Mouse (Mus musculus): ENCODE data around the gene Grm8. TPM values are rescaled to one million over a fixed set of nuclear protein-coding genes. Genes with fewer than 3 reads are reported as not detected.

Gene Grm8
- total RNA-seq, 2 experiments from 2014 or later = not detected

DNA sequence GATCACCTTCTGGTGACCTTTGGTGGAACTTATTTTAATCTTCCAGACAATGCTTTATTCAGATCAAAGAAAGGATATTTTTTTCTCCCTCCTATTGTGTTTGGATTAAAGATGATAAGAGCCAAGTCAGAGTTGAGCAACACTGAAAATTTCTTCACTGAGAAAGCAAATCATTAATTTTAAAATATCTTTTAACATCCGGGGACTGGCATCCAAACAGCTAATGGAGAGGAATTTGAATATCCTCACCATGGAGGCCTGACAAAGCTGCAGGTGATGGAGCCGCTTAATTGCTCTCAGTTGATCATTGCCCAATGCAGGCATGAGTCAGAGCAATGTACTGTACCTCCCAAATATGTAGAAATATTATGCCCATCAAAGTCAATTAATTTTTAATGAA lies 83.0 kb downstream of the Grm8 start:
- DNase-seq = no peak
- intact Hi-C loops (cut with DNase I) = no loop called here

DNA sequence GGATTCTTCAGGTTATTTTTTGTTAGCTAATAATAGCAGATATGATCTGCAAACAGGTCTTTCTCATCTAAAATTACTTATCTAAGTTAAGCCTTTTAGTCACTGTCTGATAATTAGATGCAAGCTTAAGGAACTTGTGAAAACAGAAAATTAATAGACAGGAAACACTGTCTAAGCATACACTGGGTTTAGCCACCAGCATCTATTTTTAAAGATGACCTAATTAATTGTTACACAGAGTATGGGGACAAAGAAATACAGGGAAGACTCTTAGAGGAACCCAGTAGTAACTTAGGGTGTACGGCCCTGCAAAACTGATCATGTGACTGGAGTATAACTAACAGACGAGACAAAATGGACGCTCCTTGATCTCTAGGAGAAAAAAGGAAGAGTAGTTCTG lies 92.6 kb downstream of the Grm8 start:
- DNase-seq = no peak

DNA sequence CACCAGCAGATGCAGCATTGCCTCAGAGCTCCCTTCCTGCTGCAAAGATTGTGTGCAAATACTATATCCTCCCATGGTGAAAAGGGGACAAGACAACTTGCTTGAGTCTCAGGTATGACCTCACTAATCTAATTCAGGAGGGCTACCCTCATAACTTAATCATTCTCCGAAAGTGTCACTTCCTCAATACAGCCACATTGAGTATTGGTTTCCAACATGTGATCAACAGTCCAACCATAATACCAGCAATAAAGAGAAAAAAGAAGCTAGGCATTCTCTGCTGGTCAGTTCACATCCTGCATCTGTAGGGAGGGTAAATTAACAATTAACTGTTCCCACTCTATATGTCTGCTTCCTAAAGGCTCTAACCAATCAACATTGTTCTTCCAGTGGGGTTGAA lies 94.2 kb downstream of the Grm8 start:
- intact Hi-C loops (cut with DNase I) = no loop called here
- DNase-seq = no peak

More for the DNA sequence above, 92.6 kb downstream of the Grm8 start:
- intact Hi-C loops (cut with DNase I) = no loop called here

DNA sequence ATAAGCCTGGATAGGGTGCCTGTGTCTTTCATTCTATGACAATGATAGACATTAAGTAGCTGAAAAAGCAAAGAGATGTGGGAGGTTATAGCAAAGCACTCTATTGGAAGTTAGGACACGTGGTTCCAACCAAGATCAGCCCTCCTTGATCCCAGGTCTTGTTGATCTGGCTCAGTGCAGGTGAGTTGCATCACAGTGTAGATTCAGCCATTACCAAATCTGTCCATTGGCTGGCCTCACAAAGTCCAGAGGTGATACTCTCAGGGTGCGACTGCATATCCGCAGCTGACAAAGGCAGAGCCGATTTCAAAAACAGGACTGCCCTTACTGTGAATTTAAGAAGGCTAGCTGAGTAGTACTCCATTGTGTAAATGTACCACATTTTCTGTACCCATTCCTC lies 103.0 kb downstream of the Grm8 start:
- intact Hi-C loops (cut with DNase I) = no loop called here
- DNase-seq = no peak

DNA sequence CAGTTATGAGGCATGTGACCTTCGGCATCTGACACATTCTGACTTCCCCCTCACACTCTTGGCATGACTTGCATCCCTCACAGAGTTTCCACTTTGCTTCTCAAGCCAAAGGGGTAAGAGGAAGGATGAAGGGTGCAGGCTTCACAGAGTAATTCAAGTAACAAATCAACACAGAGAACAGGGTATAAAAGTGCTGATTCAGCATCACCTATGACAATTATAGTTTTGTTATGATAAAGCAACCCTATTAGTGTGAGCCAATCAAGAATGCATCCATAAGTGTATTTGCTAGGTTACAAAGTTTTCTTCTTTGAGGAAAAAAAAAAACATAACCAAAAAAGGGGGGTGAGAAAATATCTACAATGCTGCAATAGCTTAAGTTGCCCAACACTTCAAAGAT lies 117.3 kb downstream of the Grm8 start:
- intact Hi-C loops (cut with DNase I) = no loop called here
- no peak for DNase-seq

DNA sequence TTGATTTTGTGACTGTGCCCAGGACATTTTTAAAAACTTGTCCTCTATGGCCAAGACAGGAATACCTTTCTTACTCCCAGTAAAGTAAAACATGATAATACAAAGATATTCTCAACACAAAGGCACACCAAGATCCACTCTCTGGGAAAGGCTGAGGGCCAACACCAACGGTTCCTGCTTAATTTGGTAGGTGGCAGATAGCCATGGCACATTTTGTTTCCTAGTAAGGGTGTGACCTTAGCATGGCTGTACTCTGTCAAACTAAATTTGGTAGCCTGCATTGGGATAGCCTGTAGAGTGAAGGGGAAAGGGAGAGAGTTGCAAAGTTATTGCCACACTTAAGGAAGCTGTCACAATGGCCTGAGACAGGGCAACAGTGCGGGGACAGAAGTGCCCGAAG lies 128.0 kb downstream of the Grm8 start:
- intact Hi-C loops (cut with DNase I) = no loop called here
- peak in 1 of 2 experiments; percentile 4 for DNase-seq

DNA sequence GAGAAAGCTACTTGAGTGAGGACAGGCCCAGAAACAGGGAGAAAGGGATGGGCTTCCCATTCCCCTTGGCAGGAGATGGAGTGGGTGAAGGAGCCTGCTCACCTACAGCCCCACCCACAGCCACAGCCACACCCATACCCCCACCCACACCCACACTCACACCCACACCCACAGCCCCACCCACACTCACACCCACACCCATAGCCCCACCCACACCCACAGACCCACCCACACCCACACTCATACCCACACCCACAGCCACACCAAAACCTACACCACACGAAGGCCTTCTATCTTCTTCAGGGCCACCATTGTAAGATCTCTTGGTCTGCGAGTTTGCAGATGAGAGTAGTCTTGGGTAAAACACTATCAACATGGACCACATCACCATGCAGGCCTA lies 137.7 kb downstream of the Grm8 start:
- DNase-seq = no peak
- intact Hi-C loops (cut with DNase I) = no loop called here

DNA sequence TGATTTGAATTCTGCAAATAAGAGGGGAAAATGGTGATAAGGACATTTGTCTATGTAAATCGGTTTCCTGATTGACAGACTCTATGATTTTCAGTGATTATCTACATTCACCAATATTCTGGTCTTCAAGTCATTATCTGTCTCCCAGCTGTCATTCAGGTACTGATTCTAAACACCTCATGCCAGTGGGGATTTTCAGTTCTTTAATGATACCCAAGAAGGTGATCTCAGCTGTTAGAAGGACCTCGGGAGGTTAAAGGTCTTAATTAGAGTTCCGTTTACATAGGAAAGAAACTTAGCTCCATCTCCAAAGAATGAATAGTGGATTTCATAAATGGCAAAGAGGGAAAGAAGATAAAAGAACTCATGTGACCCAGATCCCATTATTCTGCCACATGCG lies 143.7 kb downstream of the Grm8 start:
- intact Hi-C loops (cut with DNase I) = no loop called here

DNA sequence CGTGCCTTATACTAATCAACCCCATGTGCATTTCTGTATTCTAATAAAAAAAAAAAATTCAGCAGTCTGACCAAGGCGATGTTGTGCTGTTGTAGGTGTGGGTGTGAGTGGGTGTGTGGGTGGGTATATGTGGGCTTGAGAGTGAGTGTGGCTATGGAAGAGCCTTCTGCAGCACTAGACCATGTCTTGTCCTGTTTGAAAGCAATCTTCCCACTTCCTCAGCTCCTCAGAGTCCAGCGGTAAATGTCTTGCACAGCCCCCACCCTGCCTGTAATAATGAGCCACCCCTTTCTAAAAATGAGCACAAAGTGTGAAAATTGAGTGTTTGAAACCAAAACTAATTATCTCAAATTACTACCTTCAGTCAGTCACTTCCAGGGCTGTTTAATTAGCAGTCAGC lies 152.4 kb downstream of the Grm8 start:
- intact Hi-C loops (cut with DNase I) = no loop called here

More for the DNA sequence above, 143.7 kb downstream of the Grm8 start:
- DNase-seq = no peak

DNA sequence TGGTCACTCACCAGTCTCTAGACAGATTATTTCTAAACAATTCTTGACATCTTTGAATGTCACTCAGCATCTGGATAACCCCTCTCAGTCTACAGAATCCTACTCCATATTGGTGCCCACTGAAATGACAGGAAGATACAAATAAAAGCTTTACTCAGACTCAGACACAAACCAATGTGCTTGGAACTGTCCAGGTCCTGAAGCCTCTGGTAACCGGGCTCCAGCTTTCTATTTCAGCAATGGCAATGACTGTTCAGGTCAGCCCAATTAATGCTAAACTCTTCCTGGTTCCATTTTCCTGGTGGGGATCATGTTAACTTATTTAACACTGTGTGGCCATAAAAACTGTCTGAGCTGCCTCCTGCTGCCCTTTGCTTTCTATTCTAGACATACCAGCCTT lies 153.0 kb downstream of the Grm8 start:
- intact Hi-C loops (cut with DNase I) = no loop called here
- DNase-seq = no peak

More for the DNA sequence above, 152.4 kb downstream of the Grm8 start:
- DNase-seq = no peak

DNA sequence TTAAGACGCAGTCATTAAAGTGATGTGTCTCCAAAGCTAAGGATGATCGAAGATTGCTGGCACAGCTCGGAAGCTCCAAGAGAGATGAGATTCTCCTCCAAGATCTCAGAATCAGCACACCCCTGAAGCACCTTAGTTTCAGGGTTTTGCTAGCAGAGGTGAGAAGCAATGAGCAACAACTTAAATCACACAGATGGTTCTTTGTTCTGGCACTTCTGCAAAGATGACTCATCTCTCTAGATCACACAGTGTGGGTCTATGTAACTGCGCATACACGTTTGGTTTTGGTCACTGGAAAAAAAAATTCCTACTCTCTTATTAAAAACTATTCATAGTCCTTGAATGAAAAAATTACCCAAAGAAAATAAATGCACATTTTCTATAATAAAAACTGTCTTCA lies 157.6 kb downstream of the Grm8 start:
- intact Hi-C loops (cut with DNase I) = no loop called here
- DNase-seq = no peak

DNA sequence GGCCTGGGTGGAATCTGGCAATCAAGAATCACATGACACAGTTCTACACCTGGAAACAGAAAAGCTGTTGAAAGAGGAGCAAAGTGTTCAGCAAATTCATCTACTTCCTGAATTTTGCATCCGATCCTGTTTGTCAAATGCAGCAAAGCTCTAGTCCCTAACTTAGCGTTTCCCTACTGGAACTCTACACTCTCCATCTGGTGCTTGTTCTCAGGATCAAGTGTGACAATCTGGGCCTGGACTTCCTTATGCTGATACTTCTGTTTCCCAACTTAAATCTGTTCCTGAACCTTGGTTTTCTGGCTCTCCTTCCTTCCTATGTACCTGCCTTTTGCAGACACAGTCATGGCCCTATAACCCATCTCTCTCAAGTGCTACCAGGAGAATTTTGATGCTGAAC lies 166.1 kb downstream of the Grm8 start:
- intact Hi-C loops (cut with DNase I) = no loop called here
- no peak for DNase-seq

DNA sequence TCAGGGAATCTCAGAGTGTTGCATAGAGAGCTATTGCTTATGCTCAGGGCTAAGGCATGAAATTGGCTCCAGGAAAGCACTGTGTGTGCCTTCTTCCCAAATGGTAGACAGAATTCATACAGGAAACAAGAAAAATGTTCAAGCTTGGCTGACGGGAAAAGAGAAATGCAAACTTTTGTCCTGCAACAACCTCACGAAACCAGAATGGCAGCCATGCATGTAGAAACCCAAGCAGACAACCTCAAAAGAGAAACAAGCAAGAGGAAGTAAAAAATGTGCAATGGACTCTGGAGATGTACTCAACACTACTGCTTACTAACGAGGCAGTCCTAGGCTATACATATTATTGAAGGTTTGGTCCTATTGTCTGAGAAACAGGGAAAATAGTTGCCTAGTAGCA lies 167.9 kb downstream of the Grm8 start:
- DNase-seq = no peak
- intact Hi-C loops (cut with DNase I) = no loop called here

DNA sequence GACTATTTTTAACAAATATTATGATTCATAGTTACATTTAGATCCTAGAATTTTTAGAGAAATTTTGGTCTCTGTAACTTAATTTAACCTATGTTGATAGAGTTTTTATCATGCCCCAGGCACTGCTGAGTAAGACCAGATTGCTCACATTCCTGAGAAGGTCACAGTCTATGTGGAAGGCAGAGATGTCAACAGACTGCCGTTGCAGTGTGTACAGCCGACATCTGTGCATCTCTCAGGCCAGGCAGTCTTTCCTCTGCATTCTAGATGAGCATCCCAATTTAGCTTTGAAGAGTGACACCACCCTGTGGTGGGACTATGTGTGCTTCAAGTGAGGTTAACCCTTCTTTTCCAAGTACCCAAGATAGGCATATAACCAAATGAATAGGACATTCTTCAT lies 169.7 kb downstream of the Grm8 start:
- intact Hi-C loops (cut with DNase I) = no loop called here
- no peak for DNase-seq

DNA sequence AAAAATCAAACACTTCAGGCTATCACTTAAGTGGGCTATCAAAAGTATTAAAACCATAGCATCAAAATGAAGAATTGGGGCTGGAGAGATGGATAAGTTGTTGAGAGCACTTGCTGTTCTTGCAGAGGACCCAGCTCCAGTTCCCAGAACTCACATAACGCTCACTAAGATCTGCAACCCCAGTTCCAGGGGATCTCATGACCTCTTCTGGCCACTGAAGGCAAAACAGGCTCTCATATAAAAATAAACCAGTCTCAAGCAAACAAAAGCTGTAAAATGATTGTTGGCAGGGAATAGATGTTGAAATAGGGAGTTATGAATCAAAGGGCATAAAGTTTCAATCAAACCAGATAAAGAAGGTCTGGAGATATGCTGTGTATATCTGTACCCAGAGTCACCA lies 171.1 kb downstream of the Grm8 start:
- intact Hi-C loops (cut with DNase I) = no loop called here
- no peak for DNase-seq

DNA sequence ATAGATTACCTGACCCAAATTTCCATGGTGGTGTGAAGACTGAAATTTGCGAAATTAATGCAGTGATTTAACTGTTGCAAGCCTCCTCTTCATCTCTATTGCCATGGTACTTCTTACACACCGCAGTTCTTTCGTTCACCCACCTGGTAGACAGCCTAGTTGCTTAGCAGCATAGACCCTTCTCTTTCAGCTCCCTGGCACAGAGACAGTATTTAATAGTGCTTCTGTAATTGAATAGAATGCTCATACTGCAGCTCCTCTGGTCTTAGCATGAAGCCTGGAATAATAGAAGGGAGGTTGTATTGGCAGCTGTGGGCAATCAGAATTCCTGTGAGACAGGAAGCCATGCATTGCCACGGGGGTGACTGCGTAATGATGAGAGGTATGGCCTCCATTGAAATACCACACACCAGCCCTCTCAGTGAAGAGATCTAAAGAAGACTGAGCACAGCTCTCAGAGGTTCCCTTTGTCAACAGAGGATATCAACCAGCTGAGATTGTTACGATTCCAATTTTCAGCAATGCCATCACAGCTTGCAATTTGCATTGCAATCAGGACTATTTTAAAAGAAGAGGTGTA lies 178.6 kb downstream of the Grm8 start:
- intact Hi-C loops (cut with DNase I) = no loop called here
- no peak for DNase-seq

DNA sequence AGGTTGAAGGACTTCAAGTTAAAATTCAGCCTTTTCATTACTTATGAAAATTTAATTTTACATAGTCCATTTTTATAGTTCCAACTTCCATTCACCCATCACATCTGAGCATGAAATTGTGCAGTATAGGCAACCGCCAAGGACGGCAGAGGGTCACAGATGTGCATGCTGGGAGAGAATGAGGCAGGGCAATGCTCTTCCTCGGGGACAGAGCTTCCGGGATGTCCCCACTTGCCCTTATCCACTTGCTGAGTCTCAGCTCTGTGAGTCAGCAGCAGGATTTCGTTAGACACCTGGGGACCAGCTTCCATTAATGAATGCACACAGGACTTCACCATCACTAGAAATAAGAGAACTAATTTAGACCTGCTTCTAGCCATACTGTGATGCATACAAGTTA lies 183.5 kb downstream of the Grm8 start:
- intact Hi-C loops (cut with DNase I) = no loop called here
- DNase-seq = no peak

DNA sequence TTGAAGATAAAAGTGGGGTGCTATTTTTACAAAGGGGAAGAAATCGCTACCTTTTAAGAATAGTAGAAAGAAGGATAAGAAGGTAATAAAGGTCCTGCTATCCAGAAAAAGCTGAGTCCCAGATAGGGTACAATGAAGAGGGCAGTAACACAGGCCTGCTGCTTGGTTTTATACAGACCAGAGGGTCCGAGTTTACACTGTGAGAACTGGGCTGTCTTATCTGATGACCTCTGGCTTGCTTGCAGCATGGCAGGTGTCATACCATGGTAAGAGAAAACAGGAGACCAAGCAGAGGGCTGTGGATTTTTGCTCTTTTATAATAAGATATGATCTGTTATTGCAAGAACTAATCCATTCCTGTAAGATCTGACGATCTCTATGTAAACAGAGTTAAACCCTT lies 206.9 kb downstream of the Grm8 start:
- no peak for DNase-seq
- intact Hi-C loops (cut with DNase I) = no loop called here

DNA sequence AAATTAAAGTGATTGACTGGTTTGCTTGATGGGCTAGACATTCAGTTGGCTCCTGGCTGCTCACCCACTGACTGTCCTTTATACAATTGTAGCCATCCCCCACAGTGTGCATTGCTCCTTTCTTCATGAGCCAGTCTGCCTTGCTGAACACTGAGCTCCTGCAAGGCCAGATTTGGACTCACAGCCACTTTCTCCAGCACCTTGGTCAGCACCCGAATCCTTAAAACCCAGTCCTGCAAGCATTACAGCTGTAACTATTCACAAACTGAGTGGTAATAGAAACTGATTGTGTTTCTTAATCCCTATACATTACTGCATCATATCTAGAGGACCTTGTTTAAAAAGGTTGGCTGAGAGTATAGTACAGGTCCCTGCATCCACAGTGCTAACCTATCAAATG lies 221.7 kb downstream of the Grm8 start:
- intact Hi-C loops (cut with DNase I) = no loop called here
- no peak for DNase-seq

DNA sequence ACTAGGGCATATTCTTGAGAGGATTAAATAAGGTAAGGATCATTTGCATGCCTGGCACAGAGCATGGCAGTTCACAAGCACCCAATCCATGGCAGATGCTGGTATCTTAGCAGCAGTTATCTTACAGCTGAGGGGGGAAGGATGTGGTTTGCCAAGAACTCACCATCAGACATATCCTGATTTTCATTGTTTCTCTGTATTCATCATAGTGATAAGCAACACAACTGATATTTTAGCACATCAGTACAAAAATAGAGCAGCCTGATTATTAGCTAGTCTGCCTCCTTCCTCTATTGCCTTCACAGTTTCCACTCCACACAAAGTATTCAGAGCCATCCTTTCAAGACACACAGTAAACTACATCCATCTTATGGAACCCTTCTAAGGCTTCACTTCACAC lies 230.6 kb downstream of the Grm8 start:
- intact Hi-C loops (cut with DNase I) = no loop called here

DNA sequence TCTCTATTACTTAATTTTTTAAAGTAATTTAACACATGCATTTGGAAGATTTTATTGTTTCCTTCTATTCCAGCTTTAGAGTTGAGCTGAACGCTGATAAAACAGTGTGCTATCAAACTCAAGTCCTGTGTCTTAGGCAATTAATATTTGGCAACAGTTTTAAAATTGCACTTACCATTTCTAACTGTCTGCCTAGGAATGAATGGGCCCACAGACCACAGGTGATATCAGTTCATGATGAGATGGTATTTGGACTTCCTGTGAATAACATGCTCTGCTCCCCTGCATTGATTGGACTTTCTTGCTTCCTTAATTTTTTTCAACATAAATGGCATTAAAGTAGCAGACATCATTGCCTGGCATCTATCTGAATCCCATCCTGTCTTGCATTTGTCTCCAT lies 232.8 kb downstream of the Grm8 start:
- intact Hi-C loops (cut with DNase I) = no loop called here
- no peak for DNase-seq

More for the DNA sequence above, 230.6 kb downstream of the Grm8 start:
- DNase-seq = no peak

DNA sequence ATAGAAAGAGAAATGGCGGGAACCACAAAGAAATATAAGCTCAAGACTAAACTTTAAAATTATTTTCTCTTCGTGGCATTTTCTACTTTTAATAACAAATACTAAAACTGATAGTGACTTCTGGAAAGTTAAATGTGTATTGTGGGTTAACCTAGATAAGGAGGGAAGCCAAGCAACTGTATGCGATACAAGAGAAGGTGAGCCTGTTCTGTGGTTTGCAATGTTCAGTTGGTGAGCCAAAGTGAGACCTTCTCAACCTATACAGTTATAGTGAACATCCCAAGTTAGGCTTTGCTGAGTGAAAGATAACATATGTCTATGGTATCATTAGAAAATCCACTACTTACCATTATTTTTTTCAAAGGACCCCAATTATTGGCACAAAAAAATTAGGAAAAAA lies 233.6 kb downstream of the Grm8 start:
- intact Hi-C loops (cut with DNase I) = no loop called here
- no peak for DNase-seq

DNA sequence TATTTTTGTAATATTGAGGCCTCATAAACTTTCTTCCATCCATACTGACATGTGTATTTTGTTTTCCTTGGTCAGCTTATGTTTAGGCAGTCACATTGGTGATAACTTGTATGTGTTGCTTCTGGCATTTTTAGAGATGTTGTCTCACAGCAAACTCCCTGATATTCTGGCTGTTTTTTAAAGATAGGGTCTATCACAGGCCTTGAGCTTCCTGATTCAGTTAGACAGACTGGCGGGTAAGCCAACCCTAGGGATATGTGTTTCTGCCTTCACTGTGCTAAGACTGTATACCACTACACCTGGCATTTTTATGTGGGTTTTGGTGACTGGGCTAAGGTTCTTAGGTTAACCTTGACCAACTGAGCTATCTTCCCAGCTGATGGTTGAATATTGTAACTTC lies 239.8 kb downstream of the Grm8 start:
- intact Hi-C loops (cut with DNase I) = no loop called here
- no peak for DNase-seq

All from heart, postnatal 36 days (tissue).